Mouse (Mus musculus): ENCODE data around the gene Lin7b. TPM values are rescaled to one million over a fixed set of nuclear protein-coding genes. Genes with fewer than 3 reads are reported as not detected.

The Lin7b gene
- total RNA-seq, 2 experiments from 2014 or later, result 60.4 to 68.3 TPM

- no peak for DNase-seq
- intact Hi-C loops (cut with DNase I), result no loop called here
These were observed 47.3 kb downstream of the Lin7b start for GRCm38 (mm10) chr7:45323069-45323468.

- no peak for DNase-seq
- intact Hi-C loops (cut with DNase I), result no loop called here
These were observed 48.1 kb downstream of the Lin7b start for GRCm38 (mm10) chr7:45322245-45322644.

Other genes with a start within 250 kb of the Lin7b start
- 100 to 1,000 TPM; 707 to 729 TPM for gene Rps11, start 246.1 kb downstream of the Lin7b start, total RNA-seq (2021)
- 1,000 to 10,000 TPM in 1 of 2 experiments, 100 to 1,000 TPM in 1; 958 to 1,083 TPM for gene Rpl13a, start 241.8 kb downstream of the Lin7b start, total RNA-seq (2021)
- under 1 TPM in 1 of 2 experiments, not detected in 1; 0.50 TPM for gene Gm45713, start 234.4 kb downstream of the Lin7b start, total RNA-seq (2021)
- gene Flt3l, start 234.2 kb downstream of the Lin7b start, total RNA-seq (2021), result 1 to 10 TPM; 2.8 to 3.0 TPM
- 100 to 1,000 TPM; 100 to 101 TPM for gene Pih1d1, start 216.3 kb downstream of the Lin7b start, total RNA-seq (2021)
- gene Aldh16a1, start 216.0 kb downstream of the Lin7b start, total RNA-seq (2021), result 10 to 100 TPM; 16.7 to 16.9 TPM
- gene Slc17a7, start 206.6 kb downstream of the Lin7b start, total RNA-seq (2021), result 100 to 1,000 TPM; 267 to 292 TPM
- gene Gfy, start 191.0 kb downstream of the Lin7b start, total RNA-seq (2021), result under 1 TPM in 1 of 2 experiments, not detected in 1; 0.38 TPM
- not detected for gene Pth2, start 189.6 kb downstream of the Lin7b start, total RNA-seq (2021)
- 1 to 10 TPM; 1.1 to 1.9 TPM for gene Ccdc155, start 165.7 kb downstream of the Lin7b start, total RNA-seq (2021)
- 10 to 100 TPM; 14.5 to 18.3 TPM for gene Dkkl1, start 158.4 kb downstream of the Lin7b start, total RNA-seq (2021)
- 10 to 100 TPM; 15.1 to 17.6 TPM for gene Tead2, start 154.8 kb downstream of the Lin7b start, total RNA-seq (2021)
- 1 to 10 TPM; 2.5 to 2.6 TPM for gene Cd37, start 131.5 kb downstream of the Lin7b start, total RNA-seq (2021)
- 1 to 10 TPM; 1.2 to 1.8 TPM for gene Slc6a16, start 129.5 kb downstream of the Lin7b start, total RNA-seq (2021)
- not detected for gene Slc6a21, start 93.1 kb downstream of the Lin7b start, total RNA-seq (2021)
- 10 to 100 TPM; 32.1 to 33.8 TPM for gene Trpm4, start 36.8 kb downstream of the Lin7b start, total RNA-seq (2021)
- under 1 TPM; 0.36 to 0.38 TPM for gene Hrc, start 35.3 kb downstream of the Lin7b start, total RNA-seq (2021)
- gene Ppfia3, start 3.6 kb downstream of the Lin7b start, total RNA-seq (2021), result 100 to 1,000 TPM; 106 to 108 TPM
- 100 to 1,000 TPM; 453 to 460 TPM for gene Snrnp70, start 25.2 kb upstream of the Lin7b start, total RNA-seq (2021)
- gene Kcna7, start 35.1 kb upstream of the Lin7b start, total RNA-seq (2021), result under 1 TPM in 1 of 2 experiments, not detected in 1; 0.16 TPM
- gene Ntf5, start 43.1 kb upstream of the Lin7b start, total RNA-seq (2021), result under 1 TPM in 1 of 2 experiments, not detected in 1; 0.30 TPM
- gene Lhb, start 50.2 kb upstream of the Lin7b start, total RNA-seq (2021), result not detected
- 10 to 100 TPM; 17.8 to 18.7 TPM for gene Gys1, start 64.3 kb upstream of the Lin7b start, total RNA-seq (2021)
- 10 to 100 TPM; 54.2 to 60.3 TPM for gene Ruvbl2, start 67.5 kb upstream of the Lin7b start, total RNA-seq (2021)
- gene Ftl1, start 89.3 kb upstream of the Lin7b start, total RNA-seq (2021), result 100 to 1,000 TPM; 708 to 725 TPM
- gene Bax, start 96.3 kb upstream of the Lin7b start, total RNA-seq (2021), result 100 to 1,000 TPM; 116 to 119 TPM
- gene Tulp2, start 111.3 kb upstream of the Lin7b start, total RNA-seq (2021), result under 1 TPM; 0.22 to 0.24 TPM
- not detected for gene Gm45808, start 116.2 kb upstream of the Lin7b start, total RNA-seq (2021)
- 1 to 10 TPM; 2.6 to 3.2 TPM for gene Dhdh, start 118.2 kb upstream of the Lin7b start, total RNA-seq (2021)
- gene Nucb1, start 139.8 kb upstream of the Lin7b start, total RNA-seq (2021), result 100 to 1,000 TPM; 110 to 116 TPM
- gene Ppp1r15a, start 155.7 kb upstream of the Lin7b start, total RNA-seq (2021), result 10 to 100 TPM; 19.0 to 24.6 TPM
- 1 to 10 TPM in 1 of 2 experiments, under 1 TPM in 1; 0.90 to 2.7 TPM for gene Plekha4, start 155.7 kb upstream of the Lin7b start, total RNA-seq (2021)
- gene Hsd17b14, start 184.3 kb upstream of the Lin7b start, total RNA-seq (2021), result not detected
- gene Bcat2, start 199.6 kb upstream of the Lin7b start, total RNA-seq (2021), result 10 to 100 TPM; 22.9 to 25.3 TPM
- gene Fgf21, start 244.9 kb upstream of the Lin7b start, total RNA-seq (2021), result not detected
- under 1 TPM in 1 of 2 experiments, not detected in 1; 0.14 TPM for gene Fut1, start 246.7 kb upstream of the Lin7b start, total RNA-seq (2021)

All from left cerebral cortex, postnatal 4 days (tissue).